Mouse (Mus musculus): ENCODE data around the gene Mbd6.

DNA sequence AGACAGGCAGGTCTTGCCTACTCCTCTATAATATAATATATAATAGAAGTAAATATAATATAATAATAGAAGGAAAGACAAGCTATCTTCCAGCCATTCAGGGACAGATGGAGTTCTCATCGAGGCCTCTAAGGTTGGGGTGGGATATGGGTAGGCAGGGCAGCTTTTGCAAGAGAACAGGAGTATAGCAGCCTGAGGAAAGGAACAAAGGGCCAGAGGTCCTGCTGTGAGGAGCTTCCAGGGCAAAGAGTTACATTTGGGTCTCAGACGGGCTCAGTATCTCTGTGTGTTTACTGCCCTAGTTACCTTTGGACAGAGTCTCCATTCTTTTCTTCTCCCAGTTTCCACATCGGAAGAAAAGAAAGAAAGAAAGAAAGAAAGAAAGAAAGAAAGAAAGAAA is 25.2 kb downstream of the Mbd6 start:
- TF ChIP-seq CTCF (IDR thresholded peaks at IDR 0.05; ENCODE audit: low read depth) = no peak
- no peak for TF ChIP-seq EP300 (optimal IDR thresholded peaks at IDR 0.05)
